Mouse (Mus musculus): ENCODE measurements around the gene Dnah1. TPM values are rescaled to one million over a fixed set of nuclear protein-coding genes. Genes with fewer than 3 reads are reported as not detected.

Gene Dnah1
- polyA plus RNA-seq, 1 experiment from 2014 or later: 0.93 TPM

Other genes with a start within 250 kb of the Dnah1 start
- gene Smim4, start 194.9 kb downstream of the Dnah1 start, polyA plus RNA-seq (2014; fragmentation: Nextera tagmentation; extraction: Ambion mirVana): 98.2 and 107 TPM in 2 replicates
- 329 and 341 TPM in 2 replicates for gene Nt5dc2, start 192.8 kb downstream of the Dnah1 start, polyA plus RNA-seq (2014; fragmentation: Nextera tagmentation; extraction: Ambion mirVana)
- gene Stab1, start 155.3 kb downstream of the Dnah1 start, polyA plus RNA-seq (2014; fragmentation: Nextera tagmentation; extraction: Ambion mirVana): 56.0 and 66.8 TPM in 2 replicates
- gene Tnnc1, start 115.6 kb downstream of the Dnah1 start, polyA plus RNA-seq (2014; fragmentation: Nextera tagmentation; extraction: Ambion mirVana): 5,119 and 5,195 TPM in 2 replicates
- 308 and 317 TPM in 2 replicates for gene Nisch, start 107.0 kb downstream of the Dnah1 start, polyA plus RNA-seq (2014; fragmentation: Nextera tagmentation; extraction: Ambion mirVana)
- 0.23 and 0.26 TPM in 2 replicates for gene Sema3g, start 106.0 kb downstream of the Dnah1 start, polyA plus RNA-seq (2014; fragmentation: Nextera tagmentation; extraction: Ambion mirVana)
- 9.4 and 9.6 TPM in 2 replicates for gene Phf7, start 72.6 kb downstream of the Dnah1 start, polyA plus RNA-seq (2014; fragmentation: Nextera tagmentation; extraction: Ambion mirVana)
- gene Bap1, start 72.4 kb downstream of the Dnah1 start, polyA plus RNA-seq (2014; fragmentation: Nextera tagmentation; extraction: Ambion mirVana): 47.6 TPM in 2 replicates
- gene Capn7, start 12.7 kb upstream of the Dnah1 start, polyA plus RNA-seq (2014; fragmentation: Nextera tagmentation; extraction: Ambion mirVana): 44.9 and 45.9 TPM in 2 replicates
- 13.0 and 13.5 TPM in 2 replicates for gene Sh3bp5, start 112.2 kb upstream of the Dnah1 start, polyA plus RNA-seq (2014; fragmentation: Nextera tagmentation; extraction: Ambion mirVana)
- gene Eaf1, start 170.5 kb upstream of the Dnah1 start, polyA plus RNA-seq (2014; fragmentation: Nextera tagmentation; extraction: Ambion mirVana): 13.1 and 13.2 TPM in 2 replicates
- 36.6 and 40.7 TPM in 2 replicates for gene Mettl6, start 171.1 kb upstream of the Dnah1 start, polyA plus RNA-seq (2014; fragmentation: Nextera tagmentation; extraction: Ambion mirVana)

All from heart, embryonic 14.5 days (tissue).